Mouse (Mus musculus) natural killer cell, adult 2 months (primary cell): Measurements from ENCODE around the gene Tradd.
A peak's percentile ranks its signal among the peaks of the same experiment; 100 is the strongest.
"Not testable (repeated sequence)": the region's sequence is repeated elsewhere in the genome, so short reads cannot be mapped to it uniquely, and the experiment has no call there.

Experiments
- DNase-seq, 2 experiments: peaks; one replicate each; pipeline ENCODE4 v3.0.0; 2022; ENCODE audit warnings: low spot score in 2 of 2

The Tradd gene

DNA sequence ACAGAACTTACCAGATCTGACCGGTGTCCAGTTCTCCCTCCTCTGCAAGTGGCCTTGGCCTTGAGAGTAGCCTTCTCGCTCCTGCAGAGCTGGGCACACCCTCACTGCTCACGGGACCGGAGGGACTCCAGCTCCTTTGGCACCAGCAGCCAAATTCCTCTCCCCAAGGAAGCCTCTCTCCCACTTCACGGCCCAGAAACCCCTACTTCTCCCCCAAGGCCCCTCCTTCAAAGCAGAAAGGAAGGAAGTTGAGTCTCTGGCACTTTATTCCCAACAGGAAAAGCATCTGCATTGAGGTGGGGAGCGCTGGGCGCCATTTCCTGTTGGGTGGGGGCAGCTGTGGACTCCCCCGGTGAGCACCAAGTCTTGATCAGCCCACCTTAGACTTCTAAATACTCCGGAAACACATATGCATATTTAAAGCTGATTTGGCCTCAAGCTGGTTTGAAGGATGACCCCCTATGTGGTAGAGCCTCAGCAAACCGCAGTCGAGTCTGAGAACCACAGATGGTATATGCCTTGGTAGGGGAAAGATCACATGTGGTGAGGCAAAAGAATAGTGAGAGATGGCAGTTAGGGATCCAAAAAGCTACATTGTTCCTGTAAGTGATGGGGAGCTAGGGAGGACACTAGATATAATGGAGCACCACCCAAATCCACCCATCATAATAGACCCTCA, 31.6 kb upstream of the Tradd start, which contains the start of gene Exoc3l:
Exoc3l (minus strand) TSS at position 207 of the 679 bp plus-strand sequence.
- DNase-seq, result peak in 1 of 2 experiments; percentile 33

GRCm38 (mm10) chr8:105295256-105295655, 30.8 kb upstream of the Tradd start:
- no peak for DNase-seq

GRCm38 (mm10) chr8:105294776-105295175, 30.4 kb upstream of the Tradd start:
- no peak for DNase-seq

GRCm38 (mm10) chr8:105293405-105293804, 29.0 kb upstream of the Tradd start:
- no peak for DNase-seq

DNA sequence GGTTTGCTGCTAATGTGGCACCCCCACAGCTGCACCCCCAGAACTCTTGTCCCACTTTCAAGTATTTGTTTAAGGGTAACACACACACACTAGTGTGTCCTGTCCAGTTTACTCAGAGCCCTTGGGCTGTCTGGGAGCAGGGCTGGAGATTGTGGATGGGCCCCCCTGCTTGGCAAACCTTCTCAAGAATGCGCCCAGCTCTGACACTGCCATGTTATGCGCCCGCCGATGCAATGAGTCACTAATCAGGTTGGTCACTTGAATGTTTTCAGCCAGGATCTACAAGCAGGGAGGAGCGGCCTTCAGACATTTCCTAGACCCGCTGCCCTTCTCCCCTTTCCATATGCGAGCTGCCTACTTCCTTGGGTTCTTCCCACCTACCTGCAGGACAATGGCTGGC, 28.1 kb upstream of the Tradd start:
- no peak for DNase-seq

DNA sequence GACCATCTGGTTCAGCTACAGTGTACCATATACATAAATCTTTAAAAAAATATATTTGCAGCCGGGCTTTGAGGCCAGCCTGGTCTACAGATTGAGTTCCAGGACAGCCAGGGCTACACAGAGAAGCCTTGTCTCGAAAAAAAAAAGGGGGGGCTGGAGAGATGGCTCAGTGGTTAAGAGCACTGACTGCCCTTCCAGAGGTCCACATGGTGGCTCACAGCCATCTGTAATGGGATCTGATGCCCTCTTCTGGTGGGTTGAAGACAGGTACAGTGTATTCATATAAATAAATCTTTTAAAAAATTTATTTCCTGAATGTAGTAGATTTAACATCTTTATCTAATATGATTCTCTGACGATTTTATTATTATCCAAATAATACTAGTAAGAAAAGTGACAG, 27.4 kb upstream of the Tradd start:
- DNase-seq, result not testable (repeated sequence)

GRCm38 (mm10) chr8:105291364-105291763, 27.0 kb upstream of the Tradd start:
- not testable (repeated sequence) for DNase-seq

- peak; percentile 84 to 91 for DNase-seq
Measured at GRCm38 (mm10) chr8:105290554-105291314, 26.3 kb upstream of the Tradd start.

DNA sequence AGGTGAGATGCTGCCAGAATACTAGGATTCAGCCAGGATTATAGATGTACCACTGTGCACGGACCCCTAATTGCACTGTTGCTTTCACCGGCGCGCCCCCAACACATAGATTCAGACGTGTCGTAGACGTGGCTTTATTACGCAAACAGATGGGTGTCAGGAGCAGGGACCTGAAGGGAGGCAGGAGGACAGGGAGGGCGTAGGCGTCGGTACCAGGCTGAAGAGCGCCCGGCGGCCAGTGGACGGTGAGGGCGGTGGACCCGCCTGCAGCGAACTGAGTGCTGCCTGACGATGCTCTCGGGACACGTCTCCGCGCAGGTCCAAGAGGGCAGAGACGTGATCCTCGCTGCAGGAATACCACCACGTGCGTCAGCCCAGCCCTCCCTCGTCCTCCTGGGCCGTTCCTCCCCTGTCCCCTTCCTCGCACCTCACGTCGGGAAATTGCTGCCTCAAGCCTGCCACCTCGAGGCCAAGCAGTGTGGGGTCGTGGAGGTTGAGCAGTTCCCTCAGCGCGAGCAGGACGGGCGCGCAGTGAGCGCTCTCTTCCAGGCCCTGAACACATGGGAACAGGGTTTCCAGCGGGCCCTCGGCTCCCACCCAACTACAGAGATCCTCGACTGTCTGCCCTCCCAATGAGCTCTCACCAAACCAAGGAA, 25.5 kb upstream of the Tradd start, which contains the start of gene 4931428F04Rik:
4931428F04Rik (minus strand) TSS at position 60 of the 656 bp plus-strand sequence.
- no peak for DNase-seq

- peak; percentile 89 to 95 for DNase-seq
Measured at GRCm38 (mm10) chr8:105288958-105289732, 24.7 kb upstream of the Tradd start.

GRCm38 (mm10) chr8:105288231-105288630, 23.8 kb upstream of the Tradd start:
- no peak for DNase-seq

DNA sequence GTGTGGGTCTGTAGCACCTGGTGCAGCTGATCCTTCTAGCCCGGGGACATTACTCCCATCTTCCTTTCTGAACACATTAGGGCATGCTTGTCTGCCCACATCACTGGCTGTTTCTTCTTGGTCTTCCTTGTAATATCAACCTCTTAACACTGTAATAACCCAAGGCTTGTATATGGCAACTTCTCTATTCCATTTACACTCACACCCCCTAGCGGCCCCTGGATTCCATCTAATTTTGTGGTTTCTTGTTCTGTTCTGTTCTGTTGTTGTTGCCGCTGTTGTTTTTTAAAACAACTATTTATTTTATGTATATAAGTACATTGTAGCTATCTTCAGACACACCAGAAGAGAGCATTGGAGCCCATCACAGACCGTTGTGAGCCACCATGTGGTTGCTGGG, 22.5 kb upstream of the Tradd start:
- no peak for DNase-seq

- DNase-seq, result no peak
Measured at GRCm38 (mm10) chr8:105285514-105285913, 21.1 kb upstream of the Tradd start.

- DNase-seq, result no peak
Measured at GRCm38 (mm10) chr8:105283074-105283473, 18.7 kb upstream of the Tradd start.

DNA sequence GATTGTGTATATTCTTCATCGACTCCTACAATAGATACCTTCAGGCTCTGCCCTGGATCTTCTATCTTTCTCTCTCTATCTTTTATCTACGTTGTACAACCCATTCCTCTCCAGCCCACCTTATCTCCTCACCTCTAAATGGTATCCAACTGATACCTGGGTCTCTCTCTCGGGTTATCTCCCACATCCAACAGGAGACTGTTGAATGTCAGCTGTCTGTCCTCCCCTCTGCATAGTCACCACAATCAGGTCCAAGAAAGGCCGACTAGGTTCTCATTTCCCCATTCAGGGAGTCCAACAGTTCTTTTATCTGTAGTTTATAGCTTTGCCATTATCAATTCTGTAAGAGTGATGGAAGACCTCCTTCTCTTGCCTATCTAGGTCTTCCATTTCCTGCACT, 17.8 kb upstream of the Tradd start:
- no peak for DNase-seq

DNA sequence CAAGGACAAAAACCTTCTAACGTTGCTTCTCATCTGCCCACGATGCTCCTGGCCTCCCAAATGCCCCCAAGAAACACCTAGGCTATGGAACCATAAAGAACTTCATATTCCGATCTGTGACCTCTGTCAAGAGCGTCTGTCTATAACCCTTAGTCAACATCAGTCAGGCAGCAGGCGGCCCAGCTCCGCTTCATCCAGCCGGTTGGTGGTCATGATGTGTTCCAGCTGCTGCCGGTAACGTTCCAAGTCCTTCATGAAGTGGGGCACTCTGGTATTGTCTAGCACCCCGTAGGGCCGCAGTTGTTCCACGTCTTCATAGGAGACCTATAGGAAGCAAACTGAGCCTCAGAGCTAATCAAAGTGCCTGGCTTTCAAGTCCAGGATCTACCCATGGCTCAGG, 17.4 kb upstream of the Tradd start:
- DNase-seq, result no peak

GRCm38 (mm10) chr8:105280567-105280966, 16.2 kb upstream of the Tradd start:
- DNase-seq, result no peak

- DNase-seq, result no peak
Measured at GRCm38 (mm10) chr8:105278911-105279334, 14.5 kb upstream of the Tradd start.

GRCm38 (mm10) chr8:105276292-105277120, 12.1 kb upstream of the Tradd start:
- DNase-seq, result no peak

- no peak for DNase-seq
Measured at GRCm38 (mm10) chr8:105275840-105276239, 11.4 kb upstream of the Tradd start, which contains the start of gene Nol3. Nol3 (plus strand) TSS chr8:105276140.

DNA sequence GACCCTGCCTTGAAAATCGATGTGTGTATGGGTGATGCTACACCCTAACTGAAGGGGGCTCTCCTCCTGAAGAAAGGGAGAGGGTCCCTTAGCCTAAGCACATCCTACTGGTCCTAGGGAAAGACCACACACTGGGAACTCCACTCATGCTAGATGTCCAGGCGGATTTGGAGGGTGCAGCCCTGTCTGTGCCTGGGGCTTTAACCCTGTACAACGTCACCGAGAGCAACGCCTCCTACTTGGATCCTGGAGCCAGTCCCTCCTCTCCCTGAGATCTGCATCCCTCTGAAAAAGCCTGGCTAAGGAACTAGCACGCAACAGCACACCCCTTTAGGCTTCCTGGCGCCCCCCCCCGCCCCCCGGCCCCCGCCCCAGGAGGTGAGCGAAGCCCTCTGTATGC, 11.0 kb upstream of the Tradd start:
- no peak for DNase-seq
